Mouse (Mus musculus): ENCODE measurements around the gene Tmc6. TPM values are rescaled to one million over a fixed set of nuclear protein-coding genes. Genes with fewer than 3 reads are reported as not detected.
A peak's percentile ranks its signal among the peaks of the same experiment; 100 is the strongest.

Tmc6 gene
- polyA plus RNA-seq, 1 experiment from 2014 or later, result 28.4 TPM

- Histone ChIP-seq H3K36me3 (ENCODE audit: control insufficient read depth, insufficient read depth) (no peaks in the 10 kb centered on the region; the same call in 1 of the 2 replicates), H3K9me3 (replicated peaks; ENCODE audit: control insufficient read depth, low read length) (no peaks in the 10 kb centered on the region), H3K27ac (ENCODE audit: low read length) (peak overlapping the region; percentile 90), H3K4me2 (ENCODE audit: low read depth, low read length) (peak overlapping the region; percentile 98), H3K4me1 (ENCODE audit: control insufficient read depth, insufficient read depth, low read length) (peaks cover 33% of the 10 kb centered on the region), H3K27me3 (ENCODE audit: control insufficient read depth, insufficient read depth, low read length) (no peaks in the 10 kb centered on the region; the same call in 1 of the 2 replicates), H3K9ac (ENCODE audit: low read length) (peak overlapping the region; percentile 76), H3K4me3 (ENCODE audit: low read length) (peak overlapping the region; percentile 59)
- peak; percentile 75 for ATAC-seq (replicated peaks; ENCODE audit: extremely low read depth, insufficient read depth, low FRiP score)
- WGBS, result 2% methylated on average over 19 of the region's 19 CpGs
Measured at GRCm38 (mm10) chr11:117780582-117781111, 1.4 kb downstream of the Tmc6 start.

GRCm38 (mm10) chr11:117780199-117780515 is 1.8 kb downstream of the Tmc6 start:
- Histone ChIP-seq H3K27me3 (ENCODE audit: control insufficient read depth, insufficient read depth, low read length) (no peaks in the 10 kb centered on the region; the same call in 1 of the 2 replicates), H3K36me3 (ENCODE audit: control insufficient read depth, insufficient read depth) (no peaks in the 10 kb centered on the region; the same call in 1 of the 2 replicates), H3K9ac (ENCODE audit: low read length) (peak overlapping the region; percentile 76), H3K27ac (ENCODE audit: low read length) (peak overlapping the region; percentile 90), H3K9me3 (replicated peaks; ENCODE audit: control insufficient read depth, low read length) (no peaks in the 10 kb centered on the region), H3K4me2 (ENCODE audit: low read depth, low read length) (peak overlapping the region; percentile 98), H3K4me1 (ENCODE audit: control insufficient read depth, insufficient read depth, low read length) (peaks cover 33% of the 10 kb centered on the region), H3K4me3 (ENCODE audit: low read length) (peak overlapping the region; percentile 59)
- 1% methylated on average over 17 of the region's 17 CpGs for WGBS
- peak; percentile 1; the same call in 1 of the 2 replicates for ATAC-seq (replicated peaks; ENCODE audit: extremely low read depth, insufficient read depth, low FRiP score)

GRCm38 (mm10) chr11:117779434-117780198 is 2.4 kb downstream of the Tmc6 start:
- WGBS, result 4% methylated on average over 38 of the region's 38 CpGs
- Histone ChIP-seq H3K9me3 (replicated peaks; ENCODE audit: control insufficient read depth, low read length) (no peaks in the 10 kb centered on the region), H3K4me2 (ENCODE audit: low read depth, low read length) (peak overlapping the region; percentile 98), H3K27ac (ENCODE audit: low read length) (peak overlapping the region; percentile 90), H3K36me3 (ENCODE audit: control insufficient read depth, insufficient read depth) (no peaks in the 10 kb centered on the region; the same call in 1 of the 2 replicates), H3K9ac (ENCODE audit: low read length) (peak overlapping the region; percentile 76), H3K27me3 (ENCODE audit: control insufficient read depth, insufficient read depth, low read length) (no peaks in the 10 kb centered on the region; the same call in 1 of the 2 replicates), H3K4me1 (ENCODE audit: control insufficient read depth, insufficient read depth, low read length) (peaks cover 33% of the 10 kb centered on the region), H3K4me3 (ENCODE audit: low read length) (peak overlapping the region; percentile 59)
- peak; percentile 14; the same call in 1 of the 2 replicates for ATAC-seq (replicated peaks; ENCODE audit: extremely low read depth, insufficient read depth, low FRiP score)

- peaks cover 33% of the 10 kb centered on the region for H3K4me1 ChIP-seq (ENCODE audit: control insufficient read depth, insufficient read depth, low read length)
- H3K4me3 ChIP-seq (ENCODE audit: low read length), result peak overlapping the region; percentile 59
- H3K4me2 ChIP-seq (ENCODE audit: low read depth, low read length), result peak overlapping the region; percentile 98
- no peaks in the 10 kb centered on the region for H3K9me3 ChIP-seq (replicated peaks; ENCODE audit: control insufficient read depth, low read length)
- H3K27ac ChIP-seq (ENCODE audit: low read length), result peak overlapping the region; percentile 90
- ATAC-seq (replicated peaks; ENCODE audit: extremely low read depth, insufficient read depth, low FRiP score), result no peak
- H3K27me3 ChIP-seq (ENCODE audit: control insufficient read depth, insufficient read depth, low read length), result no peaks in the 10 kb centered on the region
- peak overlapping the region; percentile 76 for H3K9ac ChIP-seq (ENCODE audit: low read length)
- H3K36me3 ChIP-seq (ENCODE audit: control insufficient read depth, insufficient read depth), result no peaks in the 10 kb centered on the region; the same call in 1 of the 2 replicates
- 56% methylated on average over 12 of the region's 12 CpGs for WGBS
Measured at GRCm38 (mm10) chr11:117778851-117779433, 3.1 kb downstream of the Tmc6 start.

- ATAC-seq (replicated peaks; ENCODE audit: extremely low read depth, insufficient read depth, low FRiP score), result no peak
- Histone ChIP-seq H3K4me1 (ENCODE audit: control insufficient read depth, insufficient read depth, low read length) (peaks cover 31% of the 10 kb centered on the region), H3K4me2 (ENCODE audit: low read depth, low read length) (no peak overlapping the region), H3K4me3 (ENCODE audit: low read length) (no peak overlapping the region), H3K27ac (ENCODE audit: low read length) (no peak overlapping the region), H3K9me3 (replicated peaks; ENCODE audit: control insufficient read depth, low read length) (no peaks in the 10 kb centered on the region), H3K9ac (ENCODE audit: low read length) (no peak overlapping the region), H3K27me3 (ENCODE audit: control insufficient read depth, insufficient read depth, low read length) (no peaks in the 10 kb centered on the region), H3K36me3 (ENCODE audit: control insufficient read depth, insufficient read depth) (no peaks in the 10 kb centered on the region; the same call in 1 of the 2 replicates)
- 94% methylated on average over 11 of the region's 11 CpGs for WGBS
Measured at GRCm38 (mm10) chr11:117778031-117778430, 4.0 kb downstream of the Tmc6 start.

GRCm38 (mm10) chr11:117777111-117777510 is 4.9 kb downstream of the Tmc6 start:
- Histone ChIP-seq H3K4me2 (ENCODE audit: low read depth, low read length) (no peak overlapping the region), H3K9ac (ENCODE audit: low read length) (no peak overlapping the region), H3K4me1 (ENCODE audit: control insufficient read depth, insufficient read depth, low read length) (peaks cover 25% of the 10 kb centered on the region), H3K27ac (ENCODE audit: low read length) (no peak overlapping the region), H3K27me3 (ENCODE audit: control insufficient read depth, insufficient read depth, low read length) (no peaks in the 10 kb centered on the region), H3K9me3 (replicated peaks; ENCODE audit: control insufficient read depth, low read length) (no peaks in the 10 kb centered on the region), H3K36me3 (ENCODE audit: control insufficient read depth, insufficient read depth) (no peaks in the 10 kb centered on the region; the same call in 1 of the 2 replicates), H3K4me3 (ENCODE audit: low read length) (no peak overlapping the region)
- 88% methylated on average over 5 of the region's 5 CpGs for WGBS
- no peak for ATAC-seq (replicated peaks; ENCODE audit: extremely low read depth, insufficient read depth, low FRiP score)

- H3K9me3 ChIP-seq (replicated peaks; ENCODE audit: control insufficient read depth, low read length), result no peaks in the 10 kb centered on the region
- no peak overlapping the region for H3K4me2 ChIP-seq (ENCODE audit: low read depth, low read length)
- H3K27me3 ChIP-seq (ENCODE audit: control insufficient read depth, insufficient read depth, low read length), result no peaks in the 10 kb centered on the region
- H3K4me1 ChIP-seq (ENCODE audit: control insufficient read depth, insufficient read depth, low read length), result peaks cover 17% of the 10 kb centered on the region
- 91% methylated on average over 14 of the region's 14 CpGs for WGBS
- peaks cover 5% of the 10 kb centered on the region; the same call in 1 of the 2 replicates for H3K36me3 ChIP-seq (ENCODE audit: control insufficient read depth, insufficient read depth)
- H3K27ac ChIP-seq (ENCODE audit: low read length), result no peak overlapping the region
- no peak for ATAC-seq (replicated peaks; ENCODE audit: extremely low read depth, insufficient read depth, low FRiP score)
- no peak overlapping the region for H3K4me3 ChIP-seq (ENCODE audit: low read length)
- no peak overlapping the region for H3K9ac ChIP-seq (ENCODE audit: low read length)
Measured at GRCm38 (mm10) chr11:117776085-117776792, 5.8 kb downstream of the Tmc6 start.

GRCm38 (mm10) chr11:117775540-117775939 is 6.5 kb downstream of the Tmc6 start:
- WGBS, result 87% methylated on average over 13 of the region's 13 CpGs

More at GRCm38 (mm10) chr11:117775540-117775939, 6.5 kb downstream of the Tmc6 start:
- Histone ChIP-seq H3K4me2 (ENCODE audit: low read depth, low read length) (no peak overlapping the region), H3K9ac (ENCODE audit: low read length) (no peak overlapping the region), H3K4me3 (ENCODE audit: low read length) (no peak overlapping the region), H3K9me3 (replicated peaks; ENCODE audit: control insufficient read depth, low read length) (no peaks in the 10 kb centered on the region), H3K4me1 (ENCODE audit: control insufficient read depth, insufficient read depth, low read length) (peaks cover 11% of the 10 kb centered on the region), H3K27me3 (ENCODE audit: control insufficient read depth, insufficient read depth, low read length) (no peaks in the 10 kb centered on the region), H3K36me3 (ENCODE audit: control insufficient read depth, insufficient read depth) (peaks cover 5% of the 10 kb centered on the region; the same call in 1 of the 2 replicates), H3K27ac (ENCODE audit: low read length) (no peak overlapping the region)
- ATAC-seq (replicated peaks; ENCODE audit: extremely low read depth, insufficient read depth, low FRiP score), result no peak
